Mouse (Mus musculus): ENCODE measurements around the gene Ncoa6. TPM values are rescaled to one million over a fixed set of nuclear protein-coding genes. Genes with fewer than 3 reads are reported as not detected.

The Ncoa6 gene
- polyA plus RNA-seq, 1 experiment = 38.7 TPM

GRCm38 (mm10) chr2:155443446-155443845 lies 30.2 kb downstream of the Ncoa6 start:
- no peak for TF ChIP-seq CTCF (IDR thresholded peaks at IDR 0.05; ENCODE audit: low read depth, low read length)
- TF ChIP-seq POLR2A (IDR thresholded peaks at IDR 0.05; ENCODE audit: borderline replicate concordance, low read depth, low read length) = no peak
- H3K27ac ChIP-seq (ENCODE audit: insufficient read depth, low read depth, low read length) = peak overlapping the region; percentile 47
- H3K4me1 ChIP-seq (ENCODE audit: control insufficient read depth, insufficient read depth, low read length) = peaks cover 15% of the 10 kb centered on the region
- H3K4me3 ChIP-seq (ENCODE audit: insufficient read depth, low read length) = no peak overlapping the region

- H3K27ac ChIP-seq (ENCODE audit: insufficient read depth, low read depth, low read length) = peak overlapping the region; percentile 47
- TF ChIP-seq POLR2A (IDR thresholded peaks at IDR 0.05; ENCODE audit: borderline replicate concordance, low read depth, low read length) (no peak), CTCF (IDR thresholded peaks at IDR 0.05; ENCODE audit: low read depth, low read length) (no peak)
- H3K4me1 ChIP-seq (ENCODE audit: control insufficient read depth, insufficient read depth, low read length) = peaks cover 15% of the 10 kb centered on the region
- no peak overlapping the region for H3K4me3 ChIP-seq (ENCODE audit: insufficient read depth, low read length)
Measured at GRCm38 (mm10) chr2:155442916-155443315, 30.8 kb downstream of the Ncoa6 start.

- H3K4me1 ChIP-seq (ENCODE audit: control insufficient read depth, insufficient read depth, low read length) = no peaks in the 10 kb centered on the region
- no peak for TF ChIP-seq POLR2A (IDR thresholded peaks at IDR 0.05; ENCODE audit: borderline replicate concordance, low read depth, low read length)
- TF ChIP-seq CTCF (IDR thresholded peaks at IDR 0.05; ENCODE audit: low read depth, low read length) = no peak
- no peak overlapping the region for H3K27ac ChIP-seq (ENCODE audit: insufficient read depth, low read depth, low read length)
- no peak overlapping the region for H3K4me3 ChIP-seq (ENCODE audit: insufficient read depth, low read length)
Measured at GRCm38 (mm10) chr2:155436445-155436844, 37.2 kb downstream of the Ncoa6 start.

GRCm38 (mm10) chr2:155420911-155421310 lies 52.8 kb downstream of the Ncoa6 start:
- no peaks in the 10 kb centered on the region for H3K4me1 ChIP-seq (ENCODE audit: control insufficient read depth, insufficient read depth, low read length)
- no peak overlapping the region for H3K27ac ChIP-seq (ENCODE audit: insufficient read depth, low read depth, low read length)
- no peak for TF ChIP-seq POLR2A (IDR thresholded peaks at IDR 0.05; ENCODE audit: borderline replicate concordance, low read depth, low read length)
- no peak for TF ChIP-seq CTCF (IDR thresholded peaks at IDR 0.05; ENCODE audit: low read depth, low read length)
- no peak overlapping the region for H3K4me3 ChIP-seq (ENCODE audit: insufficient read depth, low read length)

GRCm38 (mm10) chr2:155404635-155405034 lies 69.1 kb downstream of the Ncoa6 start:
- H3K4me3 ChIP-seq (ENCODE audit: insufficient read depth, low read length) = no peak overlapping the region
- H3K4me1 ChIP-seq (ENCODE audit: control insufficient read depth, insufficient read depth, low read length) = peaks cover 47% of the 10 kb centered on the region
- H3K27ac ChIP-seq (ENCODE audit: insufficient read depth, low read depth, low read length) = peak overlapping the region; percentile 100
- no peak for TF ChIP-seq POLR2A (IDR thresholded peaks at IDR 0.05; ENCODE audit: borderline replicate concordance, low read depth, low read length)
- TF ChIP-seq CTCF (IDR thresholded peaks at IDR 0.05; ENCODE audit: low read depth, low read length) = no peak

GRCm38 (mm10) chr2:155401926-155402325 lies 71.8 kb downstream of the Ncoa6 start:
- Histone ChIP-seq H3K27ac (ENCODE audit: insufficient read depth, low read depth, low read length) (no peak overlapping the region), H3K4me1 (ENCODE audit: control insufficient read depth, insufficient read depth, low read length) (peaks cover 48% of the 10 kb centered on the region), H3K4me3 (ENCODE audit: insufficient read depth, low read length) (no peak overlapping the region)
- TF ChIP-seq CTCF (IDR thresholded peaks at IDR 0.05; ENCODE audit: low read depth, low read length) (no peak), POLR2A (IDR thresholded peaks at IDR 0.05; ENCODE audit: borderline replicate concordance, low read depth, low read length) (no peak)

- no peak overlapping the region for H3K4me3 ChIP-seq (ENCODE audit: insufficient read depth, low read length)
- TF ChIP-seq CTCF (IDR thresholded peaks at IDR 0.05; ENCODE audit: low read depth, low read length) = no peak
- no peak for TF ChIP-seq POLR2A (IDR thresholded peaks at IDR 0.05; ENCODE audit: borderline replicate concordance, low read depth, low read length)
- peaks cover 32% of the 10 kb centered on the region for H3K4me1 ChIP-seq (ENCODE audit: control insufficient read depth, insufficient read depth, low read length)
- H3K27ac ChIP-seq (ENCODE audit: insufficient read depth, low read depth, low read length) = no peak overlapping the region
Measured at GRCm38 (mm10) chr2:155400276-155400675, 73.4 kb downstream of the Ncoa6 start.

- Histone ChIP-seq H3K4me1 (ENCODE audit: control insufficient read depth, insufficient read depth, low read length) (peaks cover 4% of the 10 kb centered on the region; the same call in 1 of the 2 replicates), H3K27ac (ENCODE audit: insufficient read depth, low read depth, low read length) (no peak overlapping the region), H3K4me3 (ENCODE audit: insufficient read depth, low read length) (no peak overlapping the region)
- TF ChIP-seq POLR2A (IDR thresholded peaks at IDR 0.05; ENCODE audit: borderline replicate concordance, low read depth, low read length) = no peak
- TF ChIP-seq CTCF (IDR thresholded peaks at IDR 0.05; ENCODE audit: low read depth, low read length) = no peak
Measured at GRCm38 (mm10) chr2:155394586-155394985, 79.1 kb downstream of the Ncoa6 start.

GRCm38 (mm10) chr2:155388573-155388972 lies 85.1 kb downstream of the Ncoa6 start:
- Histone ChIP-seq H3K27ac (ENCODE audit: insufficient read depth, low read depth, low read length) (no peak overlapping the region), H3K4me3 (ENCODE audit: insufficient read depth, low read length) (no peak overlapping the region), H3K4me1 (ENCODE audit: control insufficient read depth, insufficient read depth, low read length) (peaks cover 2% of the 10 kb centered on the region; the same call in 1 of the 2 replicates)
- TF ChIP-seq POLR2A (IDR thresholded peaks at IDR 0.05; ENCODE audit: borderline replicate concordance, low read depth, low read length) (no peak), CTCF (IDR thresholded peaks at IDR 0.05; ENCODE audit: low read depth, low read length) (no peak)

- Histone ChIP-seq H3K4me3 (ENCODE audit: insufficient read depth, low read length) (no peak overlapping the region), H3K27ac (ENCODE audit: insufficient read depth, low read depth, low read length) (no peak overlapping the region), H3K4me1 (ENCODE audit: control insufficient read depth, insufficient read depth, low read length) (peaks cover 13% of the 10 kb centered on the region)
- TF ChIP-seq POLR2A (IDR thresholded peaks at IDR 0.05; ENCODE audit: borderline replicate concordance, low read depth, low read length) (no peak), CTCF (IDR thresholded peaks at IDR 0.05; ENCODE audit: low read depth, low read length) (no peak)
Measured at GRCm38 (mm10) chr2:155387052-155387451, 86.6 kb downstream of the Ncoa6 start.

GRCm38 (mm10) chr2:155386534-155386899 lies 87.2 kb downstream of the Ncoa6 start:
- no peak overlapping the region for H3K4me3 ChIP-seq (ENCODE audit: insufficient read depth, low read length)
- peaks cover 13% of the 10 kb centered on the region for H3K4me1 ChIP-seq (ENCODE audit: control insufficient read depth, insufficient read depth, low read length)
- TF ChIP-seq CTCF (IDR thresholded peaks at IDR 0.05; ENCODE audit: low read depth, low read length) (no peak), POLR2A (IDR thresholded peaks at IDR 0.05; ENCODE audit: borderline replicate concordance, low read depth, low read length) (no peak)
- H3K27ac ChIP-seq (ENCODE audit: insufficient read depth, low read depth, low read length) = no peak overlapping the region

Measured in bone marrow macrophage, adult 2 months (primary cell).